Mouse (Mus musculus) testis, adult 2 months (tissue): ENCODE data around the gene Mindy2.

Experiments
- CTCF ChIP-seq: fragments of 200-500 bp; IDR thresholded peaks from 2 replicates; pipeline ENCODE4 v1.5.1; 2012; ENCODE audit warnings: low read depth, mild to moderate bottlenecking, inconsistent platforms, low read length, moderate library complexity; ENCODE audit not compliant: control insufficient read depth, insufficient read depth, insufficient replicate concordance
- POLR2A ChIP-seq: fragments of 200-500 bp; IDR thresholded peaks from 2 replicates; pipeline ENCODE4 v1.6.1; 2012; ENCODE audit warnings: low read depth, mild to moderate bottlenecking, inconsistent platforms, low read length, moderate library complexity; ENCODE audit not compliant: control insufficient read depth

DNA sequence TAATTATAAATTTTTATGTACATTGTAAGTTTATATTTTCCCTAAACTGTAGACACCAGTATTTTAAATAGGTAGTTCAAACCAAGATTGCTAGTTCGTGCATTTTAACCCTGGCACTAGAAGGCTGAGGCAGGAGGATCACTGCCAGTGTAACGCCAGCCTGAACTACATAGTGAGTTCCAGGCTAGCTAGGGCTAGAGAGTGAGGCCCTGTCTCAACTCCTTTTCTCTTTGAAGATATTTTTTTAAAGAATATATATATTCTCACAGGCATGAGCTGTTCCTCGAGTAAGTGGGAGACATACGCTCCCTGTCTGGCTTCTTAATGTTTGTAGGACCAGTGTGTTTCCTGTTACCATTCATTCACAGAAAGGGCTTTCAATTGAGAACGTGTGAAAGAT, 100.2 kb downstream of the Mindy2 start:
- TF ChIP-seq POLR2A (no peak), CTCF (no peak)
